ENCODE assay signal across 11 mouse cellular contexts in the genomic region with DNA sequence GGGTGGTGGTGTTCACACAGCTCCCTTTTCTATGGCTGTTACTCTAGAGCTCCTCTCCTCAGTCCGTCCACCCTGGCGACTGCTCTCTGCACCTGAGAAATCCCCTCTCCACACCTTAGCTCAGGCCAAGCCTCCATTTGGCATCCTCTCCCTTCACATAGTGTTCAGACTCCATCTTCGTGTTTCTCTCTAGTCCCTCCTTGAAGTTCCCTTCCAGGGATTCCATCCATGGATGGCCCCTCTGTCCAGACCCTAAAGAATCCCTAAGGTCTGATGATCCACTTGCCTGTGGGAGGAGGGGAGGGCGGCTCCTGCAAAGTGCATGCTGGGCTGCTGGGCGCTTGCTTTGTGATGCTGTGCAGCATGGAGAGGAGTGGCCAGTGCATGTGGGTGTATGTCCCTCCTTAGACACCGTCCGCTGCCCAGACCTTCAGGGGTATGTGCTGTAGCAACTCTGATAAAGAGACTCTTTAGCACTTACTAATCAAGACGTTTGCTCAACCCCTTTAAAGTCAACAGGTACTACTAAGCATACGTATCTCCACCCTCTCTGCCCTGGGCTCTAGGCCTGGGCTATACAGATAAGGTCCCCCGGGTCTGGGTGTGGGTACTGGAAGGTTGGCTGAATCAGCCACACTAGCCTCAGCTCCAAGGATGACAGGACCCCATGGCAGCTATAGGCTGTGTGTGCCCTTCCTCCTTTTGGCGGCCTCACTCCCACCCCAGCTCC. TPM values are rescaled to one million over a fixed set of nuclear protein-coding genes. Genes with fewer than 3 reads are reported as not detected.
DNase-seq lines count a peak whose midpoint lies in the region; ATAC-seq lines count a peak whose summit lies in the region.
"Had no signal": no experiment of that assay in that cellular context is flagged by ENCODE, and none has a peak within 500 bp of the region (broad histone marks: within the 10 kb centered on the region; RNA-seq: fewer than 3 reads in every experiment).

No protein-coding gene starts in this region.

- ATAC-seq in erythroid progenitor cell, adult 5-6 weeks (replicated peaks; ENCODE audit: low FRiP score, poor library complexity, severe bottlenecking), result peak; percentile 74
- ATAC-seq: forebrain, embryonic 15.5 days had no signal

- peak; percentile 16 for DNase-seq in embryo, embryonic 10 days (ENCODE audit: low spot score)
- DNase-seq in embryo, embryonic 10.5 days (ENCODE audit: low spot score), result no peak
- DNase-seq in kidney, adult 9 months, result peak; percentile 19
- DNase-seq in kidney, postnatal 10 days, result no peak
- peak; percentile 77 to 85 for DNase-seq in spleen, postnatal 10 days (ENCODE audit: low spot score in 2 of 2)
- no peak for DNase-seq in testis, postnatal 14 days (ENCODE audit: low spot score)
- no peak for DNase-seq in thymus, postnatal 4 days
- DNase-seq: cerebellum, adult 11 months had no signal

RNA-seq across cellular contexts. Expression of gene Ucp3, which starts 5.8 kb away (rescaled TPM):
- total RNA-seq in erythroid progenitor cell, adult 5-6 weeks (2015; ENCODE audit: low replicate concordance), result not detected in 2 replicates
- total RNA-seq in erythroid progenitor cell, adult 5-6 weeks (2017; ENCODE audit: low replicate concordance), result 1.0 TPM in 1 of 2 replicates, not detected in the other

RNA-seq across cellular contexts. Expression of gene Ucp2, which starts 26.2 kb away (rescaled TPM):
- total RNA-seq in erythroid progenitor cell, adult 5-6 weeks (2015; ENCODE audit: low replicate concordance), result 753 and 755 TPM in 2 replicates
- 595 and 716 TPM in 2 replicates for total RNA-seq in erythroid progenitor cell, adult 5-6 weeks (2017; ENCODE audit: low replicate concordance)

RNA-seq across cellular contexts. Expression of gene Dnajb13, which starts 47.8 kb away (rescaled TPM):
- total RNA-seq in erythroid progenitor cell, adult 5-6 weeks (2015; ENCODE audit: low replicate concordance), result 2.9 TPM in 1 of 2 replicates, not detected in the other
- 1.1 and 5.6 TPM in 2 replicates for total RNA-seq in erythroid progenitor cell, adult 5-6 weeks (2017; ENCODE audit: low replicate concordance)
- total RNA-seq: heart, postnatal 10 days had no signal

Comparison
In these comparisons a context has a peak if more than half of its experiments do, and no peak if none do; other contexts are left out.
1. DNase-seq: peak in embryo, embryonic 10 days (single experiment), kidney, adult 9 months (single experiment) and spleen, postnatal 10 days (2 of 2); none in embryo, embryonic 10.5 days (single experiment), kidney, postnatal 10 days (single experiment), testis, postnatal 14 days (single experiment) and thymus, postnatal 4 days (single experiment).